Mouse (Mus musculus) heart, embryonic 14.5 days (tissue): ENCODE measurements at regions not wholly inside any gene's neighbourhood (a gene's known extent, or its start where the extent isn't known, plus 50 kb on each side); places are given as distances from the start of the nearest gene placed in this dataset.

Experiments used
- ATAC-seq: fragments of 200-750 bp; cut with Nextera tagmentation; 2 replicates; pipeline ENCODE4 v1.8.0; 2017; ENCODE audit warnings: low read depth, moderate TSS enrichment; ENCODE audit not compliant: insufficient number of reproducible peaks, insufficient read depth, low FRiP score
- H3K27ac ChIP-seq, 2 experiments: fragments of 200-500 bp in 1 of 2; fragments of 300-500 bp in 1 of 2; sonication (generic) in 1 of 2; replicated peaks in 1 of 2; 2 replicates each; pipeline ENCODE4 v1.5.1; 2012 to 2014; ENCODE audit warnings: low read depth in 2 of 2, low read length in 2 of 2, control low read depth in 1 of 2, mild to moderate bottlenecking in 1 of 2, mixed read lengths in 1 of 2; ENCODE audit not compliant: control insufficient read depth in 1 of 2, insufficient read depth in 1 of 2
- H3K27me3 ChIP-seq: fragments of 300-500 bp; sonication (generic); 2 replicates; pipeline ENCODE4 v1.6.1; 2014; ENCODE audit warnings: mild to moderate bottlenecking, low read length, control low read depth; ENCODE audit not compliant: control insufficient read depth, insufficient read depth
- H3K36me3 ChIP-seq: fragments of 300-500 bp; sonication (generic); 2 replicates; pipeline ENCODE4 v1.6.1; 2014; ENCODE audit warnings: mild to moderate bottlenecking, control low read depth, low read length, mixed read lengths; ENCODE audit not compliant: control insufficient read depth, insufficient read depth
- H3K4me1 ChIP-seq, 2 experiments: fragments of 200-500 bp in 1 of 2; fragments of 300-500 bp in 1 of 2; sonication (generic) in 1 of 2; 2 replicates each; pipeline ENCODE4 v1.6.1; 2012 to 2014; ENCODE audit warnings: low read length in 2 of 2, control low read depth in 1 of 2, mixed read lengths in 1 of 2; ENCODE audit not compliant: control insufficient read depth in 2 of 2, insufficient read depth in 2 of 2
- H3K4me2 ChIP-seq: fragments of 300-500 bp; sonication (generic); 2 replicates; pipeline ENCODE4 v1.6.1; 2014; ENCODE audit warnings: mild to moderate bottlenecking, low read length
- H3K4me3 ChIP-seq, 2 experiments: fragments of 200-500 bp in 1 of 2; fragments of 300-500 bp in 1 of 2; sonication (generic) in 1 of 2; 2 replicates each; pipeline ENCODE4 v1.5.1; 2012 to 2014; ENCODE audit warnings: low read length in 2 of 2, mild to moderate bottlenecking in 2 of 2, control low read depth in 1 of 2, low read depth in 1 of 2, moderate library complexity in 1 of 2; ENCODE audit not compliant: control insufficient read depth in 1 of 2, insufficient read depth in 1 of 2
- H3K9ac ChIP-seq: fragments of 300-500 bp; sonication (generic); 2 replicates; pipeline ENCODE4 v1.6.1; 2014; ENCODE audit warnings: mild to moderate bottlenecking, low read length
- H3K9me3 ChIP-seq: fragments of 300-500 bp; sonication (generic); 2 replicates; pipeline ENCODE4 v1.6.1; 2016; ENCODE audit warnings: low read length, control low read depth; ENCODE audit not compliant: control insufficient read depth
- WGBS: fragments of 180-500 bp; shearing (Covaris S2); extraction: QIAGEN DNeasy Blood & Tissue Kit; methylation state at CpG from one replicate; pipeline ENCODE4 v1.1.7; 2014; 5-methylcytosine and 5-hydroxymethylcytosine counted together

DNA sequence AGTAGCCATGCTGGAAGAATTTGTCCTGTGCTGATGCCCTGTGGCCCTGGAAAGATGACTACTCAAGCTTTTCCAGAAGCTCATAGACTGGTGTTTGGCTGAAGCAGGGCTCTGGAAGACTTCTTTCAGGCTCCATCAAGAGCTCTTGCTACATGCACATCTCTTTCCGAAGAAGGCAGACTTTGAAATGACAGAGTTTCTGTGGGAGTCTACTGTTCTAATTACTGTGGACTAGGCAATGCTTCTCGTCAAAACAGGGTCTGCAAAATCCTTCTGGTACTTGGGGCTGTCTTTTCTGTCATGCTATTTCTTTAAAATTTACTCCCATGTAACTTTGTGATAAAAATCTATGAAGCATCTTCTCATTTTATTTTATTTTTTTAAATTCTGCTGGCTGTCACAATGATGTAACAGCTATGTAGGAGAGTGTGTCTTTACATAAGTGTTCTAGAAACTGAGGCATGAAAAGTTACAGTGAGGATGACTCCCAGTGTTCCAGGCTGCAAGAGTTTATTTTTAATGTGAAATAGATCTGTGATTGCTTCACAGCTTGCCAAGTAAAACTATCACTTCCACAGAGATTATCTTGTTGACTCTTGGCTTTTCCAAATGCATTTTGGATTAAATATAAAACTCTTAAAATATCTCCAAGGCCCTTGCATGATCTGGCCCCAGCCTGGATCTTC lies 244.9 kb upstream of the Nmur2 start:
- 67% methylated on average over 2 of the region's 2 CpGs for WGBS
- no peak overlapping the region for H3K27ac ChIP-seq
- peaks cover 0 to 10% of the 10 kb centered on the region in 2 experiments; a peak in 3 of 4 replicates for H3K4me1 ChIP-seq

DNA sequence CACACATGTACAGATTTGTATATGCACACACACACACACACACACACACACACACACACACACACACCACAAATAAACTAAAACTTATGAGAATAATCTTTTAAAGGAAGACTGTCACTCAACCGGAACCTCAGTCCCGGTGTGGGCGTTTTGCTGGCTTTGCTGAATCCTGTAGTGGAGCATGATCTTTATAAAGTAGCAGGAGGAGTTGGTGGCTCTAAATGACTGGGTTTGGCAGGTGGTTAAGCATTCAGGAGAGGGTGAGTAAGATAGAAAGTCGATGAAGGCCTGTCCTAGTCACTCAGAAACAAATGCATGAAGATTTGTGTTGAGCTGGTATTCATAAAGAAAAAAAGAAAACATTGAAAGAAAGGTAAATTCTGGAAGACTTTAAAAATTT lies 240.4 kb upstream of the Nmur2 start:
- H3K4me3 ChIP-seq, result no peak overlapping the region

More for the DNA sequence above, 244.9 kb upstream of the Nmur2 start:
- Histone ChIP-seq H3K9me3 (no peaks in the 10 kb centered on the region), H3K36me3 (no peaks in the 10 kb centered on the region), H3K27me3 (no peaks in the 10 kb centered on the region), H3K4me2 (no peak overlapping the region), H3K9ac (no peak overlapping the region), H3K4me3 (no peak overlapping the region)
- no peak for ATAC-seq

DNA sequence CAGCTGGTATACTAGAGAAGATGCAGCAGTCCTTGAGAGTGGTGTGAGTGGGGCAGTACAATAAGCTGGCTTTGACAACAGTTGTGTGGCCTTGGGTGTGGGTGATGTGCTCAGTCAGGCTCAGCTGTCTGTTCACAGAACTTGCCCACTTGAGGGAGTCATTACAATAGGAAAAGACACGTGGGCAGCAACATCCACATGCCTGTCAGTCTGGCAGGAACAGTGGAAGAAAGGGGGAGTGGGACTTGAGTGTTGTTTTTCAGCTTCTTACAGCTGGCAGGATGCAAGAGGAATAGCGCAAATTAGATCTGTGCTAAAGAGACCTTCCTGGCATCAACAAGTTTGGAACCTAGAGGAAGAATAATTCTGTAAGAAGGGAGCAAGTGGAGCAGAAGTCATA lies 239.4 kb upstream of the Nmur2 start:
- Histone ChIP-seq H3K9me3 (no peaks in the 10 kb centered on the region), H3K27me3 (no peaks in the 10 kb centered on the region), H3K4me3 (no peak overlapping the region), H3K27ac (no peak overlapping the region), H3K9ac (no peak overlapping the region), H3K36me3 (no peaks in the 10 kb centered on the region), H3K4me1 (peaks cover 0 to 7% of the 10 kb centered on the region in 2 experiments; a peak in 3 of 4 replicates), H3K4me2 (no peak overlapping the region)
- no peak for ATAC-seq
- 44% methylated on average over 2 of the region's 2 CpGs for WGBS

More for the DNA sequence above, 240.4 kb upstream of the Nmur2 start:
- H3K27me3 ChIP-seq, result no peaks in the 10 kb centered on the region
- WGBS, result 89% methylated on average over 4 of the region's 4 CpGs
- no peaks in the 10 kb centered on the region for H3K36me3 ChIP-seq
- no peak for ATAC-seq
- H3K4me1 ChIP-seq, result peaks cover 0 to 10% of the 10 kb centered on the region in 2 experiments; a peak in 3 of 4 replicates
- no peaks in the 10 kb centered on the region for H3K9me3 ChIP-seq
- H3K4me2 ChIP-seq, result no peak overlapping the region
- H3K9ac ChIP-seq, result no peak overlapping the region
- H3K27ac ChIP-seq, result no peak overlapping the region

GRCm38 (mm10) chr11:56269915-56270493 lies 229.2 kb upstream of the Nmur2 start:
- Histone ChIP-seq H3K27ac (no peak overlapping the region), H3K27me3 (no peaks in the 10 kb centered on the region), H3K9me3 (no peaks in the 10 kb centered on the region), H3K9ac (no peak overlapping the region), H3K4me2 (no peak overlapping the region), H3K4me3 (no peak overlapping the region), H3K36me3 (no peaks in the 10 kb centered on the region), H3K4me1 (peaks cover 0 to 7% of the 10 kb centered on the region in 2 experiments; a peak in 2 of 4 replicates)
- 19% methylated on average over 3 of the region's 3 CpGs for WGBS
- ATAC-seq, result no peak

DNA sequence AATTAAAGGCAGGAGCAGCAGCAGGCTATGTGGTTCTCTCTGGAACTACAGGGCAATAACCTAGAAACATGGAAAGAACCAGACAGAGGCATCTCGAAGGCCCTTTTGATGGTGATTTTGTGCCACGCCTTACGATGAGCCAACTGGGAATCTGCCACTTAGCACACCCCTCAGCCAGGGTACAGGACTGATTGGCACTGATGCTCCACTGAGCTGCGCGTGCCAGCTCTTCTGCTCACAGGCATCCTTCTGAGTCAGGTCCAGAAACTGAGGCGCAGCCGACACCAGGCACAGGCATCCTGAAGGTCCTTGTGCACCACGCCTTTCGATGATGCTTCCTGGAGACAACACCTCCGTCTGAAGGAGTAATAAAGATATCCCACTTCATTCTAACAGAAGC lies 221.9 kb upstream of the Nmur2 start:
- Histone ChIP-seq H3K9me3 (no peaks in the 10 kb centered on the region), H3K4me2 (no peak overlapping the region), H3K4me1 (no peaks in the 10 kb centered on the region), H3K9ac (no peak overlapping the region), H3K4me3 (no peak overlapping the region), H3K27ac (no peak overlapping the region), H3K36me3 (no peaks in the 10 kb centered on the region), H3K27me3 (no peaks in the 10 kb centered on the region)
- 88% methylated on average over 10 of the region's 10 CpGs for WGBS
- no peak for ATAC-seq

GRCm38 (mm10) chr11:56256356-56256755 lies 215.5 kb upstream of the Nmur2 start:
- H3K36me3 ChIP-seq, result no peaks in the 10 kb centered on the region
- no peaks in the 10 kb centered on the region for H3K4me1 ChIP-seq
- H3K9ac ChIP-seq, result no peak overlapping the region
- H3K9me3 ChIP-seq, result no peaks in the 10 kb centered on the region
- no peak overlapping the region for H3K4me2 ChIP-seq
- H3K27me3 ChIP-seq, result no peaks in the 10 kb centered on the region
- no peak for ATAC-seq
- 80% methylated on average over 2 of the region's 2 CpGs for WGBS
- no peak overlapping the region for H3K27ac ChIP-seq
- H3K4me3 ChIP-seq, result no peak overlapping the region

DNA sequence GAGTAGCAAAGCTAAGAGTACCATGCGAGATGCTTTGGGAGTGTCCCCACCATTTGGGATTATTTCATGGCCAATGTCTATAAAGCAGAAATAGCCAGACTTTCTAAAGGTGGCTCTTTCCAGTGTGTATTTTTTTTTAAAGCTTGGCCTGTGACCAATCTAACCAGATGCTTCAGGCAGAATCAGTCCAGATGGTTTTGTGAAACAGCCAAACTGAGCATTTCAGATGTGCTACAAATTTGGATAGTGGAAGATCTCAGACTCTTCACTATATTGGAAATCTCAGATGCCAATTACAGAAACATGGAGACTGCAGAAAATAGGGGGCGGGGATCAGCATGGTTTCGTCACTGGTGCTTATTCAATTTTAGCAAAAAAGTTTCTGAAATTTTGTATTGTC lies 213.6 kb upstream of the Nmur2 start:
- Histone ChIP-seq H3K36me3 (no peaks in the 10 kb centered on the region), H3K4me2 (no peak overlapping the region), H3K9ac (no peak overlapping the region), H3K27ac (no peak overlapping the region), H3K27me3 (no peaks in the 10 kb centered on the region), H3K4me3 (no peak overlapping the region), H3K4me1 (no peaks in the 10 kb centered on the region; a peak in 1 of 4 replicates), H3K9me3 (no peaks in the 10 kb centered on the region)
- no peak for ATAC-seq
- WGBS, result 87% methylated on average over 3 of the region's 3 CpGs
